Mouse (Mus musculus): ENCODE data around the gene Ifitm2. TPM values are rescaled to one million over a fixed set of nuclear protein-coding genes. Genes with fewer than 3 reads are reported as not detected.
"Not testable (repeated sequence)": the region's sequence is repeated elsewhere in the genome, so short reads cannot be mapped to it uniquely, and the experiment has no call there.

Gene Ifitm2
- polyA plus RNA-seq, 1 experiment from 2014 or later: 290 TPM

DNA sequence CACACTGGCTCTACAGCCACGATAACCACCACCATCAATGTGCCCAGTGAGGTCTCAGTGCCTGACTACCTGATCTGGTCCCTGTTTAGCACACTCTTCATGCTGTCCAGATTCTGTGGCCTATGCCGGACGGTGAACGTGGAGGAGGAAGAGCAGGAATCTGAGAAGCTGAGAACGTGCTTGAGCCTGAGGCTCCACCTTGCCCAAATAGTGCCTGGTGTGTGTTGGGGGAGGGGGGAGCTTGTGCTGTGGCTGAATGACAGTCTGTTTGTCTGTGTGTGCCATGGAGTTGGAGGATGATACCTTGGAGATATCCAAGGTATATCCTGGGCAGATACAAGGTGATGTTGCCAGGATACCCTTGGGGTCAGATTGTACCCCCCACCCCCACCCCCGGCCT, 34.4 kb upstream of the Ifitm2 start:
- WGBS: 68% methylated on average over 6 of the region's 6 CpGs
- H3K4me2 ChIP-seq (replicated peaks; ENCODE audit: low read depth, low read length): no peak overlapping the region
- no peaks in the 10 kb centered on the region for H3K27me3 ChIP-seq (ENCODE audit: control insufficient read depth, insufficient read depth, low read length)
- H3K9me3 ChIP-seq (ENCODE audit: control insufficient read depth, low read length): no peaks in the 10 kb centered on the region
- H3K9ac ChIP-seq (ENCODE audit: low read depth, low read length): no peak overlapping the region
- no peak overlapping the region for H3K4me3 ChIP-seq (ENCODE audit: low read depth, low read length)
- ATAC-seq (ENCODE audit: low FRiP score): no peak
- no peak overlapping the region for H3K27ac ChIP-seq (ENCODE audit: low read depth, low read length)
- no peak for DNase-seq (ENCODE audit: low spot score)
- no peaks in the 10 kb centered on the region for H3K36me3 ChIP-seq (ENCODE audit: control insufficient read depth, insufficient read depth, low read length)
- no peaks in the 10 kb centered on the region for H3K4me1 ChIP-seq (replicated peaks; ENCODE audit: control insufficient read depth, insufficient read depth, low read length)

DNA sequence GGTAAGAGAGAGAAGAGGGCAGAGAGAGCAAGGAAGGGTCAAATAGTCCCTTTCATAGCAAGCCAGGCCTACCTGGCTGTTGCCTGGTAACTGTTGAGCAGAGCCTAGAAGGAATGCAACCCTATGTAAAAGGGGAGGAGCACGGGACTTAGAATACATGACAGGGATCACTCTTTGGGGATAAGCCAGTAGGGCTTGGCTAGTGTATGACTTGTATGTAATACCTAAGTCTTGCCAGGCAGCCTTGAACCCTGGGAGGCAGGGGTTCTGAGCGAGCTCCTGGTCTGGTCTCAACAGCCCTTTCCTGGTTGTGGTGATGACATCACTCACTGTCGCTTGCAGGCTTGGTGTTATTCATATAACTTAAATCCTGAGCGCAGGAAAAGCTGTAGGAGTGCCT, 33.2 kb upstream of the Ifitm2 start:
- no peak overlapping the region for H3K9ac ChIP-seq (ENCODE audit: low read depth, low read length)
- H3K36me3 ChIP-seq (ENCODE audit: control insufficient read depth, insufficient read depth, low read length): no peaks in the 10 kb centered on the region
- DNase-seq (ENCODE audit: low spot score): no peak
- no peaks in the 10 kb centered on the region for H3K27me3 ChIP-seq (ENCODE audit: control insufficient read depth, insufficient read depth, low read length)
- H3K4me2 ChIP-seq (replicated peaks; ENCODE audit: low read depth, low read length): no peak overlapping the region
- ATAC-seq (ENCODE audit: low FRiP score): no peak
- no peak overlapping the region for H3K4me3 ChIP-seq (ENCODE audit: low read depth, low read length)
- no peak overlapping the region for H3K27ac ChIP-seq (ENCODE audit: low read depth, low read length)
- H3K4me1 ChIP-seq (replicated peaks; ENCODE audit: control insufficient read depth, insufficient read depth, low read length): no peaks in the 10 kb centered on the region
- WGBS: 78% methylated on average over 4 of the region's 4 CpGs
- no peaks in the 10 kb centered on the region for H3K9me3 ChIP-seq (ENCODE audit: control insufficient read depth, low read length)

DNA sequence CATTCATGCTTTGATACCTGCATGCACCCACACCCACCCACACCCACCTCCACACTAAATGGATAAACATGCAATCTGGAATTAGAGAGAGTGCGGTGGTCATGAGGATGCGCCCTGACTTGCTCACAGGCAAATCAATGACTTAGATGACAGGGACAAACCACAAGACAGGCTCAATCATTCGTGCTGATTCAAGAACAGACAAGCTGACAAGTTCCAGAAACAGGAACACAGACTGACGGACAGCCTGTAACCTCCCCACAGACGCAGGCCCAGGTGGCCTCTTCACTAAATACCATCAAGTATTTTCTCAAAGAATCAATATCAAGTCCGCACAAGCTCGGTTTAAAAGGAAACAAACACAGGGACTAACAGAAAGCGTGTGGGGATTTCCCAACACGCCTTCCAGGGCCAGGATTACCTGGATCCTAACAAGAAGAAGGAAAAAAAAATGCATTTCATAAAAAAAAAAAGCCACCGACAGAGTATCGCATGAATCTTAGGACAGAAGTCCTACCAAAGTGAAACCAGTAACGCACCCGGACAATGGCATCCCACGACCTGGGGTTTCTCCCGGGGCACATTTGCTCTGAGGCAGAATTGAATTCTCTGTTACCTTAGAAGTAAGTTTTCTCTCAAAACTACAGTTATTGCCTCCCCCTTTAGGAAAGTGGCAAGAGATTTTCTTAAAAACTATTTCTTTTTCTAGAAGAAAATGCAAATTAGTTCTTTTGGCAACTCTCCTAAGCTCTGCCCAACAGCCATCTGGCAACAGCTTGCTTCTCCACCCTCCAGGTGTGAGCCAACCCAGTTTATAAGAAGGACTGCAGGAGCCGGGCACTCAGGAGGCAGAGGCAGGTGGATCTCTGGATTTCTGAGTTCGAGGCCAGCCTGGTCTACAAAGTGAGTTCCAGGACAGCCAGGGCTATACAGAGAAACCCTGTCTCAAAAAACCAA, 31.7 kb upstream of the Ifitm2 start:
- Histone ChIP-seq H3K4me3 (ENCODE audit: low read depth, low read length) (no peak overlapping the region), H3K9ac (ENCODE audit: low read depth, low read length) (no peak overlapping the region), H3K4me2 (replicated peaks; ENCODE audit: low read depth, low read length) (no peak overlapping the region), H3K27me3 (ENCODE audit: control insufficient read depth, insufficient read depth, low read length) (no peaks in the 10 kb centered on the region), H3K4me1 (replicated peaks; ENCODE audit: control insufficient read depth, insufficient read depth, low read length) (no peaks in the 10 kb centered on the region), H3K9me3 (ENCODE audit: control insufficient read depth, low read length) (no peaks in the 10 kb centered on the region), H3K36me3 (ENCODE audit: control insufficient read depth, insufficient read depth, low read length) (no peaks in the 10 kb centered on the region), H3K27ac (ENCODE audit: low read depth, low read length) (no peak overlapping the region)
- DNase-seq (ENCODE audit: low spot score) (no peak), ATAC-seq (ENCODE audit: low FRiP score) (no peak)
- WGBS: 89% methylated on average over 17 of the region's 17 CpGs

DNA sequence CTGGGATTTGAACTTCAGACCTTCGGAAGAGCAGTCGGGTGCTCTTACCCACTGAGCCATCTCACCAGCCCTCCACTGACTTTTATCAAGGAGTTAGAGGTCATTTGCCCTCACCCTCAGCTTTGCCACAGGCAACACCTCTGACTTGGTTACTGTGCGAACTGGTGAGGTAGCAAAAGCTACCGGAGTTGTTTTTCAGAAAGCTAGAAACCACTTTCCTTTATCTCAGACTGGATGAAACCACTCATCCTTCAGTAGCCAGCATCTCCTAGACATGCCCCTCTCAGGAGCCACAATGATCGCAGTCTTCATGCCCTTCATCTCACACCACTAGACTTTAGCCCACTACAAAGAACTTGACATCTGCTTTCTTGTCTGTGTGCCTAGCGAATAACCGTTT, 27.2 kb upstream of the Ifitm2 start:
- WGBS: 90% methylated on average over 7 of the region's 7 CpGs
- no peak overlapping the region for H3K9ac ChIP-seq (ENCODE audit: low read depth, low read length)
- H3K27me3 ChIP-seq (ENCODE audit: control insufficient read depth, insufficient read depth, low read length): no peaks in the 10 kb centered on the region
- DNase-seq (ENCODE audit: low spot score) (no peak), ATAC-seq (ENCODE audit: low FRiP score) (no peak)
- no peak overlapping the region for H3K4me2 ChIP-seq (replicated peaks; ENCODE audit: low read depth, low read length)
- no peak overlapping the region for H3K4me3 ChIP-seq (ENCODE audit: low read depth, low read length)
- H3K36me3 ChIP-seq (ENCODE audit: control insufficient read depth, insufficient read depth, low read length): no peaks in the 10 kb centered on the region
- no peak overlapping the region for H3K27ac ChIP-seq (ENCODE audit: low read depth, low read length)
- no peaks in the 10 kb centered on the region for H3K9me3 ChIP-seq (ENCODE audit: control insufficient read depth, low read length)
- H3K4me1 ChIP-seq (replicated peaks; ENCODE audit: control insufficient read depth, insufficient read depth, low read length): no peaks in the 10 kb centered on the region

DNA sequence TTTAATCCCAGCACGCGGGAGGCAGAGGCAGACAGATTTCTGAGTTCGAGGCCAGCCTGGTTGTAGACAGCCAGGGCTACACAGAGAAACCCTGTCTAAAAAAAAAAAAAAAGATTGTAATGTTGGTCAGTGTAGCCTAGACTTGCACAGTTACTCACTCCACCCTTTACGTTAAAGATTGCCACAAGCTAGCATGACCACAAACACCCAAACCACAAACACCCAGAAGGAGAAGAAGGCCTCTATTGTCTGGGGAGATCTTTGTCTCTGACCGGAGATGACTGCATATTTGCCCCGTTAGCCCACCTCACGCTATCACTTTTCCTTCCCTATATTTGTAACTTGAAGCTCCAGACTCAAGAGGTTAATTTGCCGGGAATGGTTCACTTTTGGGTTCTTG, 25.9 kb upstream of the Ifitm2 start:
- Histone ChIP-seq H3K4me2 (replicated peaks; ENCODE audit: low read depth, low read length) (no peak overlapping the region), H3K4me3 (ENCODE audit: low read depth, low read length) (no peak overlapping the region), H3K4me1 (replicated peaks; ENCODE audit: control insufficient read depth, insufficient read depth, low read length) (no peaks in the 10 kb centered on the region), H3K9me3 (ENCODE audit: control insufficient read depth, low read length) (no peaks in the 10 kb centered on the region), H3K9ac (ENCODE audit: low read depth, low read length) (no peak overlapping the region), H3K27ac (ENCODE audit: low read depth, low read length) (no peak overlapping the region), H3K27me3 (ENCODE audit: control insufficient read depth, insufficient read depth, low read length) (no peaks in the 10 kb centered on the region), H3K36me3 (ENCODE audit: control insufficient read depth, insufficient read depth, low read length) (no peaks in the 10 kb centered on the region)
- ATAC-seq (ENCODE audit: low FRiP score): no peak
- 89% methylated on average over 8 of the region's 8 CpGs for WGBS
- DNase-seq (ENCODE audit: low spot score): no peak

DNA sequence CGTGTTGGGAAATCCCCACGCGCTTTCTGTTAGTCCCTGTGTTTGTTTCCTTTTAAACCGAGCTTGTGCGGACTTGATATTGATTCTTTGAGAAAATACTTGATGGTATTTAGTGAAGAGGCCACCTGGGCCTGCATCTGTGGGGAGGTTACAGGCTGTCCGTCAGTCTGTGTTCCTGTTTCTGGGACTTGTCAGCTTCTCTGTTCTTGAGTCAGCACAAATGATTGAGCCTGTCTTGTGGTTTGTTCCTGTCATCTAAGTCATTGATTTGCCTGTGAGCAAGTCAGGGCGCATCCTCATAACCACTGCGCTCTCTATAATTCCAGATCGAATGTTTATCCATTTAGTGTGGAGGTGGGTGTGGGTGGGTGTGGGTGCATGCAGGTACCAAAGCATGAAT, 20.9 kb upstream of the Ifitm2 start:
- H3K9me3 ChIP-seq (ENCODE audit: control insufficient read depth, low read length); H3K4me3 ChIP-seq (ENCODE audit: low read depth, low read length); H3K27ac ChIP-seq (ENCODE audit: low read depth, low read length); H3K4me2 ChIP-seq (replicated peaks; ENCODE audit: low read depth, low read length); H3K27me3 ChIP-seq (ENCODE audit: control insufficient read depth, insufficient read depth, low read length); ATAC-seq (ENCODE audit: low FRiP score); H3K9ac ChIP-seq (ENCODE audit: low read depth, low read length); H3K4me1 ChIP-seq (replicated peaks; ENCODE audit: control insufficient read depth, insufficient read depth, low read length); DNase-seq (ENCODE audit: low spot score); H3K36me3 ChIP-seq (ENCODE audit: control insufficient read depth, insufficient read depth, low read length): not testable (repeated sequence)
- 93% methylated on average over 9 of the region's 9 CpGs for WGBS

DNA sequence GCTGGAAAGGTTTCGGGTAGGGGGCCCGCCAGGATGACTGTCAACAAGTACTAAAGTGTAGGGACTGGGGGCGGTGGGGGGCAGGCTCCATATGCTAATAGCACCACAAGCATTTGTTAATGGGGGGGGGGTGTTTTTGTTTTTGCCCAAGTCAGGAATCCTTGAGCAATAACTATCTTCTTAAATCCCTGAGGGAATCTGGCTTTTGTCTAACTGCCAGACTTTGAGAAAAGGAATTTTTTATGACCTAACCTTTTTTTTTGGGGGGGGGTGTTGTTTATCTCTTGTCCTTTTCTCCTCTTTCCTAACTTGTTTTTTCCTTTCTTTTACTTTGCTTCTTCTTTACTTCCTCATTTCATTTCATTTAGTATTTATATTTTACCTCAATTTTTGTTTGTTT, 19.7 kb upstream of the Ifitm2 start:
- H3K4me2 ChIP-seq (replicated peaks; ENCODE audit: low read depth, low read length): no peak overlapping the region

DNA sequence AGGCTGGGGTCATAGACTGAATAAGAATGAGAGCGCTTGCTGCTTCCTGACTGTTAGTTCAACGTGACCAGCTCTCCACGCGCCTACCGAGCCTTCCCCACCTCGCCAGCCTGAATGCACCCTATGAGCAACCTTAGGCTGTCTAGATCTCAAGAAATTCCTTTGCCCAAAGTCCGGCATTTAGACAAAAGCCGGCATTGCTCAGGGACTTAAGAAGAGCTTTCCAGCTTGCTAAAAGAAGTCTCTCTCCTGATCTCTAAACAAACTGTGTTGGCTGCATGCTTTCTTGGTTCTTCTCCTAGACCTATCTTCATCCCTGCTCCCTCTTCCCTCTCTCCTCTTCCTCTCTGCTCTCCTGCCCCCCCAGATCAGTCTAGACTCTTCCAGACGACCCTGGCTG, 19.2 kb upstream of the Ifitm2 start:
- peaks cover 2% of the 10 kb centered on the region; the same call in 1 of the 2 replicates for H3K4me1 ChIP-seq (replicated peaks; ENCODE audit: control insufficient read depth, insufficient read depth, low read length)
- H3K27ac ChIP-seq (ENCODE audit: low read depth, low read length): no peak overlapping the region
- no peak overlapping the region for H3K9ac ChIP-seq (ENCODE audit: low read depth, low read length)
- no peaks in the 10 kb centered on the region for H3K27me3 ChIP-seq (ENCODE audit: control insufficient read depth, insufficient read depth, low read length)
- no peak for ATAC-seq (ENCODE audit: low FRiP score)
- H3K4me3 ChIP-seq (ENCODE audit: low read depth, low read length): no peak overlapping the region
- H3K36me3 ChIP-seq (ENCODE audit: control insufficient read depth, insufficient read depth, low read length): no peaks in the 10 kb centered on the region
- DNase-seq (ENCODE audit: low spot score): no peak
- no peak overlapping the region for H3K4me2 ChIP-seq (replicated peaks; ENCODE audit: low read depth, low read length)
- no peaks in the 10 kb centered on the region for H3K9me3 ChIP-seq (ENCODE audit: control insufficient read depth, low read length)
- WGBS: 13% methylated on average over 9 of the region's 9 CpGs

More for the DNA sequence above, 19.7 kb upstream of the Ifitm2 start:
- WGBS: 27% methylated on average over 3 of the region's 3 CpGs
- H3K27ac ChIP-seq (ENCODE audit: low read depth, low read length): no peak overlapping the region
- H3K4me3 ChIP-seq (ENCODE audit: low read depth, low read length): no peak overlapping the region
- no peaks in the 10 kb centered on the region for H3K36me3 ChIP-seq (ENCODE audit: control insufficient read depth, insufficient read depth, low read length)
- DNase-seq (ENCODE audit: low spot score) (no peak), ATAC-seq (ENCODE audit: low FRiP score) (no peak)
- H3K9me3 ChIP-seq (ENCODE audit: control insufficient read depth, low read length): no peaks in the 10 kb centered on the region
- peaks cover 2% of the 10 kb centered on the region; the same call in 1 of the 2 replicates for H3K4me1 ChIP-seq (replicated peaks; ENCODE audit: control insufficient read depth, insufficient read depth, low read length)
- no peaks in the 10 kb centered on the region for H3K27me3 ChIP-seq (ENCODE audit: control insufficient read depth, insufficient read depth, low read length)
- H3K9ac ChIP-seq (ENCODE audit: low read depth, low read length): no peak overlapping the region

All from hindbrain, embryonic 11.5 days (tissue).